Mouse (Mus musculus): ENCODE data around the gene Ryr3. TPM values are rescaled to one million over a fixed set of nuclear protein-coding genes. Genes with fewer than 3 reads are reported as not detected.

The Ryr3 gene
- total RNA-seq, 2 experiments from 2014 or later: 55.6 to 87.0 TPM

- DNase-seq (ENCODE audit: extremely low spot score in 1 of 2, low spot score in 1 of 2): peak in 1 of 2 experiments; percentile 20
Measured at GRCm38 (mm10) chr2:112812637-112813402, 404.1 kb downstream of the Ryr3 start.

GRCm38 (mm10) chr2:112806015-112806414, 410.9 kb downstream of the Ryr3 start:
- DNase-seq (ENCODE audit: extremely low spot score in 1 of 2, low spot score in 1 of 2): no peak

- peak; percentile 48 to 72 for DNase-seq (ENCODE audit: extremely low spot score in 1 of 2, low spot score in 1 of 2)
Measured at GRCm38 (mm10) chr2:112799995-112800353, 416.9 kb downstream of the Ryr3 start.

GRCm38 (mm10) chr2:112799351-112799994, 417.4 kb downstream of the Ryr3 start:
- DNase-seq (ENCODE audit: extremely low spot score in 1 of 2, low spot score in 1 of 2): no peak

- DNase-seq (ENCODE audit: extremely low spot score in 1 of 2, low spot score in 1 of 2): no peak
Measured at GRCm38 (mm10) chr2:112781631-112782030, 435.3 kb downstream of the Ryr3 start.

- peak; percentile 69 to 83 for DNase-seq (ENCODE audit: extremely low spot score in 1 of 2, low spot score in 1 of 2)
Measured at GRCm38 (mm10) chr2:112774762-112775161, 442.1 kb downstream of the Ryr3 start.

GRCm38 (mm10) chr2:112767665-112768064, 449.2 kb downstream of the Ryr3 start:
- DNase-seq (ENCODE audit: extremely low spot score in 1 of 2, low spot score in 1 of 2): no peak

GRCm38 (mm10) chr2:112765046-112765445, 451.9 kb downstream of the Ryr3 start:
- peak in 1 of 2 experiments; percentile 27 for DNase-seq (ENCODE audit: extremely low spot score in 1 of 2, low spot score in 1 of 2)

GRCm38 (mm10) chr2:112764274-112764673, 452.6 kb downstream of the Ryr3 start:
- DNase-seq (ENCODE audit: extremely low spot score in 1 of 2, low spot score in 1 of 2): no peak

GRCm38 (mm10) chr2:112762006-112762405, 454.9 kb downstream of the Ryr3 start:
- no peak for DNase-seq (ENCODE audit: extremely low spot score in 1 of 2, low spot score in 1 of 2)

GRCm38 (mm10) chr2:112761196-112761913, 455.5 kb downstream of the Ryr3 start:
- no peak for DNase-seq (ENCODE audit: extremely low spot score in 1 of 2, low spot score in 1 of 2)

- DNase-seq (ENCODE audit: extremely low spot score in 1 of 2, low spot score in 1 of 2): peak in 1 of 2 experiments; percentile 1
Measured at GRCm38 (mm10) chr2:112760692-112761091, 456.2 kb downstream of the Ryr3 start.

- no peak for DNase-seq (ENCODE audit: extremely low spot score in 1 of 2, low spot score in 1 of 2)
Measured at GRCm38 (mm10) chr2:112759678-112760077, 457.2 kb downstream of the Ryr3 start.

- DNase-seq (ENCODE audit: extremely low spot score in 1 of 2, low spot score in 1 of 2): no peak
Measured at GRCm38 (mm10) chr2:112758732-112759131, 458.2 kb downstream of the Ryr3 start.

GRCm38 (mm10) chr2:112753316-112753715, 463.6 kb downstream of the Ryr3 start:
- DNase-seq (ENCODE audit: extremely low spot score in 1 of 2, low spot score in 1 of 2): no peak

- no peak for DNase-seq (ENCODE audit: extremely low spot score in 1 of 2, low spot score in 1 of 2)
Measured at GRCm38 (mm10) chr2:112751416-112751815, 465.5 kb downstream of the Ryr3 start.

GRCm38 (mm10) chr2:112748532-112748931, 468.4 kb downstream of the Ryr3 start:
- DNase-seq (ENCODE audit: extremely low spot score in 1 of 2, low spot score in 1 of 2): no peak

GRCm38 (mm10) chr2:112732942-112733341, 484.0 kb downstream of the Ryr3 start:
- no peak for DNase-seq (ENCODE audit: extremely low spot score in 1 of 2, low spot score in 1 of 2)

GRCm38 (mm10) chr2:112727842-112728241, 489.1 kb downstream of the Ryr3 start:
- no peak for DNase-seq (ENCODE audit: extremely low spot score in 1 of 2, low spot score in 1 of 2)

GRCm38 (mm10) chr2:112721217-112721616, 495.7 kb downstream of the Ryr3 start:
- no peak for DNase-seq (ENCODE audit: extremely low spot score in 1 of 2, low spot score in 1 of 2)

GRCm38 (mm10) chr2:112720715-112721114, 496.2 kb downstream of the Ryr3 start:
- DNase-seq (ENCODE audit: extremely low spot score in 1 of 2, low spot score in 1 of 2): no peak

Data from layer of hippocampus, postnatal 25 days (tissue).